Mouse (Mus musculus) erythroblast, adult 5-6 weeks (primary cell): ENCODE data around the gene Actl7a. TPM values are rescaled to one million over a fixed set of nuclear protein-coding genes. Genes with fewer than 3 reads are reported as not detected.

Experiments
- ATAC-seq: replicated peaks from 2 replicates; pipeline ENCODE4 v1.8.0; 2016; ENCODE audit warnings: moderate number of reproducible peaks, mild to moderate bottlenecking, moderate TSS enrichment, inconsistent platforms; ENCODE audit not compliant: poor library complexity, low FRiP score, severe bottlenecking
- total RNA-seq, 2 experiments: library from RNA; stranded (forward) in 1 of 2; stranded (reverse) in 1 of 2; fragments of 150-400 nt in 1 of 2; fragments of 200-764, 138-1000 nt in 1 of 2; gene quantifications; 2 replicates each; pipeline versions ENCODE4 v1.2.3 to v1.2.4; 2015 to 2017; ENCODE audit warnings: low replicate concordance in 2 of 2

Actl7a gene
- total RNA-seq, 2 experiments from 2014 or later: not detected

DNA sequence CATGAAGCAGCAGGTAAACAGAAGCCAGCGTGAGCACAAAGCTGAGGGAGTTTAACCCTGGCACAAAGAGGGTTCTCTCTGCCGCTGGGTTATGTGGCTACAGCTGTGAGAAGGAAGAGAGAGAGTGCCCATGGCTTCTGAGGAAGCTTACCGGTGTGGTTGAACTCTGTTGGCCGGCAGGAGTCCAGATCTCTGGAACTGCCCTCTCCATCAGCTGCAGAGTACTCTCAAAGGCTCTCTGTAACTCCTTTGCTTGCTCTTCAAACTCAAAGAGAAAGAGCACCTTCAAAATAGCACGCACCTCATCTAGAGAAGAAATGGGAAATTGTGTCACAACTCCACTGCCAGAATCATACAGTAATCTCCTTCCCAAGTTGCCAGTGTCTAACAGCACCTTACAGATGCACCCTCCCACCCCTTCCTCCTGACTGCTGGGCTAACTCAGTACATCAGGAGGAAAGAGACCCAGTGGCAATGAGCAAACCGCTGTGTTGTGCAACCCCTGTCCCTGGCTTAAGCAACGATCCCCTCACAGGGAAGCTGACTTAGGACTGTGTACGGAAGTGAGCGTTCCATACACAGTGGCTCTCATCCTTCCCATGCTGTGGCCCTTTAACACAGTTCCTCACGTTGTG lies 13.9 kb downstream of the Actl7a start:
- no peak for ATAC-seq

DNA sequence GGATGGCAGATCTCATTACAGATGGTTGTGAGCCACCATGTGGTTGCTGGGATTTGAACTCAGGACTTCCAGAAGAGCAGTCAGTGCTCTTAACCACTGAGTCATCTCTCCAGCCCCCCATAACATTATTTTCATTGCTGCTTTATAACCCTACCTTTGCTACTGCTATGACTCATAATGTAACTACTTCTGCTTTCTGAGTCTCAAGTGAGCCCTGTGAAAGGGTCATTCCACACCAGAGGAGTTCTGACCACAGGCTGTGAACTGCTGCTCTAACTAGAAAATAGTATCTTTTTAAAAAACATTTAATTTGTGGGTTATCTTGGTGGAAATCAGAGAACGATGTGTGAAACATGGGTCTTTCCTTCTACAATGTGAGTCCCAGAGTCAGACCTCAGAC lies 14.5 kb downstream of the Actl7a start:
- no peak for ATAC-seq

DNA sequence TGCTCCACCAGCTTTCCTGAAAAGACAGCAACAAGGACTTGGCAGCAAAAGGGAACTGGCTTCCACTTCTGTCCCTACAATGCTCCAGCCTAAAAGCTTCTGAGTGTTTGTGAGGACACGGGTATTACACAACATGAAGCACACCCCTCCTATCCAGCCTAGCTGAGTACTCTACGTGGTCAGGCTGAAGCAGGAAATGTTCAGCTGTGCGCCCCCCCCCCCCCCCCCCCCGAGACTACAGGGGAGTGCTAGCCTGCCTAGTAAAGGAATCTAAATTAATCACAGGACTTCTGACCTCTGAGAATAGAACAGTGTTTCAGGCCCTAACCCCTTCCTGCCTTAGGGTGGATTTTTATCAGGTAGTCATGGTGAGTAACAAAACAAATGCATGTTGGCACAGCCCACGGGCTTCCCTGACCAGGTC lies 24.7 kb downstream of the Actl7a start:
- no peak for ATAC-seq

DNA sequence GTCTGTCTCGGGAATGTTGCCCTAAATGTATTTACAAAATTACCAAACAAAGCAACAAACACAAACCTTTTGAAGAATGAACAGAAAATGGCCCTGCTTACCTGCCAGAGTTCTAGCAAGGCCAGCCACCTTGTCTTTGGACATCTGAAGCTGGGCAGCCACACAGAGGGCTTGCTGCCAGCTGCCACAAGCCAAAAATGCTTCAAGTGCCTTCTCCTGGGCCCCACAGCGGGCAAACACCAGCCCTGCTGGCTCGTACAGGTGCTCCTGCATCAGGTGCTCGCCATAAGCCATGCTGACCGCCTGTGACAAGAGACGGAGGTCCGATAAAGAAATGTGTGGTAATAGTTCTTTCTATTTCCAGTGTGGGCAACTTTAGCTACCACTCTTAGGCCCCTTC lies 25.7 kb downstream of the Actl7a start:
- no peak for ATAC-seq

DNA sequence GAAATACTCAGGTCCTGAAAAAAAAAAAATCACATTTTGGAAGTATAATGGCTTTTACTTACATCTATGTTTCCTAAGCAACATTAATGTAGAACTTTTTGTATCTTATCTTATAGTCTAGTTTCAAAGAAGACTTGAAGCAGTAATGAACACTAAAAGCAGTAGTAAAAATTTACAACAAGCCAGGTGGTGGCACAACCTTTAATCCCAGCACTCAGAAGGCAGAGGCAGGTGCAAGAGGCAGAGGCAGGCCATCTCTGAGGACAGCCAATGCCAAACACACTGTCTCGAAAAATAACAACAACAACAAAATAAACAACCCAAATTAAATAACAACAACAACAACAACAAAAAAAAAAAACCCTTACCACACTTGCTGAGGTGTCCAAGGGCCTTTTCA lies 27.9 kb downstream of the Actl7a start:
- no peak for ATAC-seq

DNA sequence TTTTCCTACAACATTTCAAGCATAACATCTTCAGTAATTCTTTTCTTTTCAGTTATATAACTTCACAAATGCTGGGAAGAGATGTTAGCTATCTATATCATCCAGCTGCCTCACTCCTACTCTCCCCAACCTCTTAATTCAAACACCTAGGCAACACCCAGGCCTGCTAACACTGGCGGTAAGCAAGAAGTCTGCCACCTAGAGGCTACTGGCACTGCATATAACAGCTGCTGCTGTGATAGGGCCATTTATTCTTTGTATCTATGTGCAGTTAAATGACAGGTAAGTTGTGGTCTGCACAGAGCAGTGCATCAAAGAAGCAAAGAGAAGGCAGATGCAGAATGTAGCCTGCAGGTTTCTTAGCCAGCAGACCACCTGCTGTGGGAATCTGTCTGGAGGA lies 48.2 kb downstream of the Actl7a start:
- ATAC-seq: no peak

Other genes starting within 250 kb of the Actl7a start
- gene Gm26657, start 3.3 kb upstream of the Actl7a start, total RNA-seq (2015; ENCODE audit: low replicate concordance): not detected in 2 replicates
- gene Gm26657, start 3.3 kb upstream of the Actl7a start, total RNA-seq (2017; ENCODE audit: low replicate concordance): not detected in 2 replicates
- not detected in 2 replicates for gene Actl7b, start 2.0 kb upstream of the Actl7a start, total RNA-seq (2015; ENCODE audit: low replicate concordance)
- gene Actl7b, start 2.0 kb upstream of the Actl7a start, total RNA-seq (2017; ENCODE audit: low replicate concordance): not detected in 2 replicates
- 13.8 and 25.0 TPM in 2 replicates for gene Elp1, start 58.9 kb downstream of the Actl7a start, total RNA-seq (2015; ENCODE audit: low replicate concordance)
- gene Elp1, start 58.9 kb downstream of the Actl7a start, total RNA-seq (2017; ENCODE audit: low replicate concordance): 5.3 and 11.6 TPM in 2 replicates
- gene Fam206a, start 58.9 kb downstream of the Actl7a start, total RNA-seq (2015; ENCODE audit: low replicate concordance): 2.9 and 3.7 TPM in 2 replicates
- 0.56 and 1.4 TPM in 2 replicates for gene Fam206a, start 58.9 kb downstream of the Actl7a start, total RNA-seq (2017; ENCODE audit: low replicate concordance)
- not detected in 2 replicates for gene Ctnnal1, start 121.8 kb downstream of the Actl7a start, total RNA-seq (2015; ENCODE audit: low replicate concordance)
- gene Ctnnal1, start 121.8 kb downstream of the Actl7a start, total RNA-seq (2017; ENCODE audit: low replicate concordance): 0.84 and 3.6 TPM in 2 replicates
- gene Tmem245, start 204.0 kb downstream of the Actl7a start, total RNA-seq (2015; ENCODE audit: low replicate concordance): 1.2 and 2.5 TPM in 2 replicates
- gene Tmem245, start 204.0 kb downstream of the Actl7a start, total RNA-seq (2017; ENCODE audit: low replicate concordance): 1.8 and 2.0 TPM in 2 replicates
- not detected in 2 replicates for gene Frrs1l, start 247.0 kb downstream of the Actl7a start, total RNA-seq (2015; ENCODE audit: low replicate concordance)
- not detected in 2 replicates for gene Frrs1l, start 247.0 kb downstream of the Actl7a start, total RNA-seq (2017; ENCODE audit: low replicate concordance)